Mouse (Mus musculus) mouse trophoblast stem cell (cell line): ENCODE measurements around the gene Fam171a1.
"Not testable (repeated sequence)": the region's sequence is repeated elsewhere in the genome, so short reads cannot be mapped to it uniquely, and the experiment has no call there.

Experiments used
- in situ Hi-C, 2 experiments: fragments of 300-500 bp; cut with MseI, MboI; formaldehyde crosslinking; loops; 2 replicates in 1 of 2; 3 replicates in 1 of 2; pipeline ENCODE4 v1.15.1; 2025

Fam171a1 gene

GRCm38 (mm10) chr2:3171774-3172173, 57.8 kb downstream of the Fam171a1 start:
- in situ Hi-C loops = no loop called here

GRCm38 (mm10) chr2:3172656-3173055, 58.6 kb downstream of the Fam171a1 start:
- in situ Hi-C loops = no loop called here

- in situ Hi-C loops = no loop called here
Measured at GRCm38 (mm10) chr2:3174890-3175289, 60.9 kb downstream of the Fam171a1 start.

GRCm38 (mm10) chr2:3175988-3176387, 62.0 kb downstream of the Fam171a1 start:
- in situ Hi-C loops = not testable (repeated sequence)

- in situ Hi-C loops = no loop called here
Measured at GRCm38 (mm10) chr2:3176751-3177150, 62.7 kb downstream of the Fam171a1 start.

GRCm38 (mm10) chr2:3180550-3180949, 66.5 kb downstream of the Fam171a1 start:
- in situ Hi-C loops = no loop called here

- in situ Hi-C loops = no loop called here
Measured at GRCm38 (mm10) chr2:3183656-3184055, 69.6 kb downstream of the Fam171a1 start.

- in situ Hi-C loops = no loop called here
Measured at GRCm38 (mm10) chr2:3185335-3185734, 71.3 kb downstream of the Fam171a1 start.

- in situ Hi-C loops = no loop called here
Measured at GRCm38 (mm10) chr2:3188745-3189475, 74.9 kb downstream of the Fam171a1 start.

- in situ Hi-C loops = no loop called here
Measured at GRCm38 (mm10) chr2:3191149-3191548, 77.1 kb downstream of the Fam171a1 start.

GRCm38 (mm10) chr2:3195511-3195910, 81.5 kb downstream of the Fam171a1 start:
- in situ Hi-C loops = no loop called here

- in situ Hi-C loops = no loop called here
Measured at GRCm38 (mm10) chr2:3200422-3200821, 86.4 kb downstream of the Fam171a1 start.

- in situ Hi-C loops = no loop called here
Measured at GRCm38 (mm10) chr2:3206975-3207642, 93.1 kb downstream of the Fam171a1 start.

- in situ Hi-C loops = no loop called here
Measured at GRCm38 (mm10) chr2:3215480-3215879, 101.5 kb downstream of the Fam171a1 start.

GRCm38 (mm10) chr2:3216617-3217016, 102.6 kb downstream of the Fam171a1 start:
- in situ Hi-C loops = no loop called here

GRCm38 (mm10) chr2:3217577-3217976, 103.6 kb downstream of the Fam171a1 start:
- in situ Hi-C loops = not testable (repeated sequence)

GRCm38 (mm10) chr2:3218225-3218624, 104.2 kb downstream of the Fam171a1 start:
- in situ Hi-C loops = no loop called here

- in situ Hi-C loops = no loop called here
Measured at GRCm38 (mm10) chr2:3228475-3228874, 114.5 kb downstream of the Fam171a1 start.

GRCm38 (mm10) chr2:3229060-3229459, 115.0 kb downstream of the Fam171a1 start:
- in situ Hi-C loops = no loop called here

GRCm38 (mm10) chr2:3239255-3239654, 125.2 kb downstream of the Fam171a1 start:
- in situ Hi-C loops = no loop called here

- in situ Hi-C loops = no loop called here
Measured at GRCm38 (mm10) chr2:3244251-3244650, 130.2 kb downstream of the Fam171a1 start.

GRCm38 (mm10) chr2:3251309-3251708, 137.3 kb downstream of the Fam171a1 start:
- in situ Hi-C loops = no loop called here

GRCm38 (mm10) chr2:3266466-3266865, 152.4 kb downstream of the Fam171a1 start:
- in situ Hi-C loops = no loop called here
